Mouse (Mus musculus) CD4-positive helper T cell, adult 2 months (primary cell): Measurements from ENCODE around the gene Dmd.
"Not testable (repeated sequence)": the region's sequence is repeated elsewhere in the genome, so short reads cannot be mapped to it uniquely, and the experiment has no call there.

Experiments
- DNase-seq: peaks from one replicate; pipeline ENCODE4 v3.0.0-alpha.2; 2012; ENCODE audit warnings: low read depth, missing footprints, low spot score

The Dmd gene

GRCm38 (mm10) chrX:82948630-82949029 is at the start of gene Dmd:
Gene Dmd (plus strand): TSS chrX:82948870.
- DNase-seq: no peak

- no peak for DNase-seq
Measured at GRCm38 (mm10) chrX:82901515-82901914, 47.2 kb upstream of the Dmd start.

GRCm38 (mm10) chrX:82987683-82988082 is 39.0 kb downstream of the Dmd start:
- DNase-seq: no peak

DNA sequence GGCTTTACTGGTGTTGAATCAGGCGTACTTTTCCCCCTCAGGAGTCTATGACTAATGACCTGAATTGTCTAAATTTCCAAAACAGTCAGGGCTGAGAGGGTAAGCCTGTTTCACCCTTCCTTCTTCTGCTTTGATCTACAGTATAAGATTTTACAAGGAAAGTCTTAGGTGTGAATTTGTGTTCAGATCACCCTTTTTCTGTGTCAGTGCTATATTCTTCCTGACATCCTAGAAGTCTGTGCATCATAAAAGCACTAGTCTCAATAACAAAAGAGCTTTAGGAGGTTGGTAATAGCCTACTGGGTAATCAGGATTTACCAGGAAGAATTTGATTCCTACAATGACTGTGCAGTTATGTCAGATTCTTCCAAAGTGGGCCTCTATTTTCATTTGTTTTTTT is 101.5 kb downstream of the Dmd start:
- DNase-seq: no peak

- no peak for DNase-seq
Measured at GRCm38 (mm10) chrX:83116171-83116876, 167.7 kb downstream of the Dmd start.

GRCm38 (mm10) chrX:83117198-83117597 is 168.5 kb downstream of the Dmd start:
- DNase-seq: no peak

DNA sequence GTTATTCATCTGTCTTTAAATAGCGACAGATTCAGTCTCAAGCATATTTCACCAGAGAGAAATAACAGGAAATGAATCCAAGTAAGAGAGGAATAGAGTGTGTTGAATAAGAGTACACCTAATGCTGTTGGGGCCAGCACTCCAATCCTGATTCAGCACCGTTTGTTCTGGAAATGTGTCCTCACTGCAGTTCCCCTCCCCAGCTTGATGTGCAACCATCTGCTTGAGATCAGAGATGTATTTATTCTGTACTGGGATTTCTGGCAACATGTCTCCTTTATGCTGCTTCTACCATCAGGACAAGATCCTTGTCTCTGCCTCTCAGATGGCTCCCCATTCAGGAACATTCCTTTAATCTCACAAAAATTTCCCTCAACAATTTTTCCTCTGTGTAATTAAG is 271.9 kb downstream of the Dmd start:
- no peak for DNase-seq

DNA sequence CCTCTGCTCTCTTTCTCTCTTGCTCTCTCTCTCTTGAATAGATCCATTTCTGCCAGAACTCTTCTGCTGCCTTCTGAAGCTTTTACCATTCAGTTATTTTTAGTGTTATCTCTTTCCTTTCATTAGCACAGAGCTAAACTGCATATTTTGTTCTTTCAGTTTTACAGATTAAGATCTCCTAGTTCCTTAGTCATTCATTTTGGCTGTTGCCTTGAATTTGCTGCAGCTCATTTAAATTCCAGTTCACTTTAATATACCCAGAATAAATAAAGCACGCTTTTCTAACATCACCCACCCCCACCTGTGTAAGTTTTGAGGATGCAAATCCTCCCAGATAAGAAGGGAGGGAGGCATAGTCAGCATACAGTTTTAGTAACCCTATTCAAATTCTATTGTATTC is 272.4 kb downstream of the Dmd start:
- no peak for DNase-seq

DNA sequence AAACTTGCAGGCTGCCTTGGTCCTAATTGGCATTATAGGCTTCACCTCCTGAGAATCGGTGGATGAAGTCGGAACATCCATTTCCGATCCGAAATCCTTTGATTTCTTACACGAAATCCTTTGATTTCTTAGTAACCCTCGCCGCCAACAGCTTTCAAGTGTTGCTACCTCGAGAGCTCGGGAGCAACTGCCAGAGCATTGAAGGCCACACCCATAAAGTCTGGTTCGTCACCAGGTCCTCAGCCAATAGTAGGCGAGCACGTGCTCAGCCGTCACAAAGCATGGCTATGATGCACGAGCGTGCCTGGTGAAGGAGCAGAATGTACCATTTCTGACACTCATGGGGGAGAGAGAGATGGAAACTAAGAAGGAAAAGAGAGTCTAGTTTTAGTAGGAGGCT is 538.9 kb downstream of the Dmd start, which contains the start of gene Tsga8:
Tsga8 (minus strand) TSS at position 327 of the 400 bp plus-strand sequence.
- DNase-seq: no peak

DNA sequence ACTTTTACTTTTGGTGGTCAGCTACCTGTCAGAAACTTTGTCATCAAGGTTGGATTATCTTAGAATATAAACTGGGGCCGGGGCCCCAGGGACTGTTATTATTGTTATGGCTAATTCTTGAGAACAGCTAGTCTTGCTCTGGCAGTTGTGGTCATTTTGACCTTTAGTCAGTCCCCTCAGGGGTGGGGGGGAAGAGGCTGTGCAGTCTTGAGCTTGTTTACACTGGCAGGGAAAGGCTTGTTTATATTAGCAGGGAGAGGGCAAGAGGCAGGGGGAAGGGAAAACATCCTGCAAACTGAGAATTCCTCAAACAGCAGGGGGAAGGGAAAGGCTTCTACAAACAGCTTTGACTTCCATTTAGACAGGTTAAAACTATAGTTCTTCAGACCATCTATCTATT is 726.3 kb downstream of the Dmd start:
- no peak for DNase-seq

- DNase-seq: no peak
Measured at GRCm38 (mm10) chrX:83686547-83686946, 737.9 kb downstream of the Dmd start.

GRCm38 (mm10) chrX:83740533-83740932 is 791.9 kb downstream of the Dmd start:
- no peak for DNase-seq

GRCm38 (mm10) chrX:83746301-83747008 is 797.8 kb downstream of the Dmd start:
- DNase-seq: no peak

- no peak for DNase-seq
Measured at GRCm38 (mm10) chrX:83787406-83787805, 838.7 kb downstream of the Dmd start.

DNA sequence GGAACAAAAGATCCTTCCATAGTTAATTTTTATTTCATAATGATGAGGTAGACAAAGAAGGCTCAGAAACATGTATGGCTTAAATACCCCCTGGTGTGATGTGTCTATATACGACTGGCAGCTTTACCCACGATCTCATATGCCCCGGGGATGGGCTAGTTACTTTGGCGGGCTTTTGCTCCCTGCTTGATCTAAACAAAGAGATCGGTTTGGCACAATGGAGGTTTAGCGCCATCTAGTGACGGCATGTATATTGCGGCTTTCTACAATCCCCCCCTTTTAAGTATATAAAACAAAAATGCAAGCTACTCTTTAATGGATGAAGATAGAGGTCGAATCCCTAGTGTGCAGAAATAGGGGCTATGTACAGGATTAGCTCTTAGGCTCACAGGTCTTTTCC is 918.8 kb downstream of the Dmd start:
- not testable (repeated sequence) for DNase-seq

- not testable (repeated sequence) for DNase-seq
Measured at GRCm38 (mm10) chrX:83875389-83875788, 926.7 kb downstream of the Dmd start.

- DNase-seq: no peak
Measured at GRCm38 (mm10) chrX:83975895-83976294, 1027.2 kb downstream of the Dmd start.

DNA sequence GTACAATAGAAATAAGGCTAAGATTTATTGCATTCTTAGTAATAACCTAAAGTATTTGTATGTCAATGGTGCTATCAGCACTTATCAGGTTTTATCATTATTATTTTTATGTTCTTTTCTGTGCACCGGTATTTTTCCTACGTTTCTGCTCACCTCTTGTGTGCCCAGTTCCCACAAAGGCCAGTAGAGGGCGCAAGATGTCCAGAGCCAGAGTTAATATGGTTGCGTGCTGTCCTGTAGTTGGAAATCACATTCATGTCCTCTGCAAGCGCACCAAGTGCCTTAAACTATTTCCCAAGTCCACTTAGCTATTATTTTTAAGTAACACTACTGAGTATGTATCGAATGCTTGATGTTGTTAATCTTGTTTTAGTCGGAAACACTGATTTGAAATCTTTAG is 1052.6 kb downstream of the Dmd start:
- DNase-seq: no peak

DNA sequence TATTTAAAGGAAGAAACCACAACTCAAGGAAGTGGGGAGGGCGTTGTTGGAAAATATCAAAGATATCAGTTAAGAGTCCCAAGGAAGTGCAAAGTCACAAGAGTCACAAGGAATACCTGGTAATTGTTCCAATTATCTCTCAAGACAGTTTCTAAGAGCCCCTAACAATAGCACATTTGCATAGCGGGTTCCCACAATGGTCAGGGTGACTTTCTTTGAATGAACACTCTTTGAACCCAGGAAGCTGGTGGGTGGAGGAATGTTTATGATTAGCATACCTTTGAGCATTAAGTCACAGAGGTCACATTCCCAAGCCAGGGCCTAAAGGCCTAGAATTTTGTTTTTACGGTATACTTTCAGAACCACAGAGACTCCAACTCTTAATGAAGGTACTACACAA is 1113.8 kb downstream of the Dmd start:
- not testable (repeated sequence) for DNase-seq

DNA sequence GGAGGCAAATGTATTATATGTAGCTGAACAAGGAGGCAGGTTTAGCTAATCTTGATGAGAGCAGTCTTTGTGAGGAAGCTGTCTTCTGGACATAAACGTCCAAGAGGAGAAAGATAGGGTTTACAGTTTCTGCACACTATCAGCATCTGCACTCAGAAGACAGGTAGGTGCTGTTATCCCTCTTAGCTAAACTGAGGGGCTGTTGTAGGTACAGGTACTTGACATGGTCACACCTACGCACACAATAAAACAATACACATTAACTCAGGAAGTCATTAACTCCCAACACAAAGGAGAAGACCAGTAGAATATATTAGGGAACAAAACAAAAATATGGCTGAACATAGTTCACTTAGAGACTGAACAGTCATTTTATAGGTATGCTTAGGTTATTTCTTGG is 1217.2 kb downstream of the Dmd start:
- no peak for DNase-seq

DNA sequence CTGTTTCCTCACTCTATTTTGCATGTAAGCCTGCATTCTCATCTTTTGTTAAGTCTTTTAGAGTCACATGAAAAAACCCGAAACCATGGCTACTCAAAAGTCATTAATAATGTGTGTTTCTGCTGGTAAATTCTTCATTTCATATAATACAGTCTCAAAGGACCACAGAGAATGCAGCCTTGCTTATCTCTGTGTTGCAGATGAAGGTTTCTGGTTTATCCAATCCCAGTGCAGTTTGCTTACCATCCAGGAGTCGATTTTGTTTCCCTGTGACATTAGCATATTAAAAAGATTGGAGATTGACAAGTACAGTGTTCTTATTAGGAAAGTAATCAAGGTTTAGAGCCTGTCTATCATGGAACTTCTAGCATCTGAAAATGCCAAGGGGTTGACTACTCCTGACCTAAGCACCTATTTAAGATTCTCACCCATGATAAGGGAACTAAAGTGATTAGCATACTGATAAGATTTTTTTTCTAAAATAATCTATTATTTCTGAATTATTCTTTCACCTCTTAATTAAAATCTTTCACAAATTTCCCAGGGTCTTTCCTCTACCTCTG is 1292.7 kb downstream of the Dmd start:
- no peak for DNase-seq

GRCm38 (mm10) chrX:84330593-84330992 is 1381.9 kb downstream of the Dmd start:
- DNase-seq: no peak

DNA sequence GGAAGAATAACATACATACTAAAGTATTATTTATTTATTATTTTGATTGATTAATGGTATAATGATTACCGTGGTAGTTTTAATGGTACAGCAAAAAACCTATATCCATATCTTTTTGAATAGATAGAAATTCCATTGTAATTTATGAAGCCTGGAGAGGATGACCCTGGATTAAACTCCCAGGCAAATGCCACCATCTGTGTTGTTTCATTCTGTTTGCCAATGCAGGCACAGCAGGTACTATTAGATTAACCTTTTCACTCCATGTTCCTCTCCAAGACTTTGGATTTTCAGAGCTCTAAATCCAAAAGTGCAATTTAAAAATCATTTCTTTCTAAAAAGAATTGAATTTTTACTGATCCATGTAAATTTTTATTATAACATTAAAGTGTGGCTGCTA is 1383.5 kb downstream of the Dmd start:
- no peak for DNase-seq
